Mouse (Mus musculus): ENCODE measurements around the gene Dnmt3b.
"Not testable (repeated sequence)": the region's sequence is repeated elsewhere in the genome, so short reads cannot be mapped to it uniquely, and the experiment has no call there.

The Dnmt3b gene

GRCm38 (mm10) chr2:153638977-153639680 lies 10.1 kb upstream of the Dnmt3b start:
- DNase-seq (ENCODE audit: low read depth): no peak

GRCm38 (mm10) chr2:153642496-153642895 lies 6.8 kb upstream of the Dnmt3b start:
- no peak for DNase-seq (ENCODE audit: low read depth)

GRCm38 (mm10) chr2:153642999-153643398 lies 6.3 kb upstream of the Dnmt3b start:
- no peak for DNase-seq (ENCODE audit: low read depth)

- no peak for DNase-seq (ENCODE audit: low read depth)
Observed at GRCm38 (mm10) chr2:153648773-153649297, 415 bp upstream of the Dnmt3b start.

- no peak for DNase-seq (ENCODE audit: low read depth)
Observed at GRCm38 (mm10) chr2:153650014-153650687, 901 bp downstream of the Dnmt3b start.

- no peak for DNase-seq (ENCODE audit: low read depth)
Observed at GRCm38 (mm10) chr2:153651681-153652080, 2.4 kb downstream of the Dnmt3b start.

- not testable (repeated sequence) for DNase-seq (ENCODE audit: low read depth)
Observed at GRCm38 (mm10) chr2:153657659-153658058, 8.4 kb downstream of the Dnmt3b start.

- peak; percentile 23 for DNase-seq (ENCODE audit: low read depth)
Observed at GRCm38 (mm10) chr2:153660616-153661015, 11.4 kb downstream of the Dnmt3b start.

GRCm38 (mm10) chr2:153665401-153665800 lies 16.2 kb downstream of the Dnmt3b start:
- DNase-seq (ENCODE audit: low read depth): peak; percentile 22

- peak; percentile 75 for DNase-seq (ENCODE audit: low read depth)
Observed at GRCm38 (mm10) chr2:153668754-153669376, 19.6 kb downstream of the Dnmt3b start.

GRCm38 (mm10) chr2:153670111-153670510 lies 20.9 kb downstream of the Dnmt3b start:
- no peak for DNase-seq (ENCODE audit: low read depth)

GRCm38 (mm10) chr2:153672619-153673018 lies 23.4 kb downstream of the Dnmt3b start:
- DNase-seq (ENCODE audit: low read depth): peak; percentile 14

- DNase-seq (ENCODE audit: low read depth): not testable (repeated sequence)
Observed at GRCm38 (mm10) chr2:153675364-153675763, 26.1 kb downstream of the Dnmt3b start.

GRCm38 (mm10) chr2:153676944-153677343 lies 27.7 kb downstream of the Dnmt3b start:
- no peak for DNase-seq (ENCODE audit: low read depth)

- no peak for DNase-seq (ENCODE audit: low read depth)
Observed at GRCm38 (mm10) chr2:153677550-153677949, 28.3 kb downstream of the Dnmt3b start.

- DNase-seq (ENCODE audit: low read depth): no peak
Observed at GRCm38 (mm10) chr2:153679959-153680358, 30.7 kb downstream of the Dnmt3b start.

- DNase-seq (ENCODE audit: low read depth): not testable (repeated sequence)
Observed at GRCm38 (mm10) chr2:153693413-153693812, 44.2 kb downstream of the Dnmt3b start.

- peak; percentile 29 for DNase-seq (ENCODE audit: low read depth)
Observed at GRCm38 (mm10) chr2:153694462-153695085, 45.3 kb downstream of the Dnmt3b start.

- DNase-seq (ENCODE audit: low read depth): no peak
Observed at GRCm38 (mm10) chr2:153696352-153696751, 47.1 kb downstream of the Dnmt3b start, which contains the start of gene Dnmt3c. TSS of gene Dnmt3c (plus strand) at chr2:153696652.

- DNase-seq (ENCODE audit: low read depth): peak; percentile 5
Observed at GRCm38 (mm10) chr2:153703389-153703788, 54.1 kb downstream of the Dnmt3b start.

- DNase-seq (ENCODE audit: low read depth): peak; percentile 70
Observed at GRCm38 (mm10) chr2:153710701-153711330, 61.6 kb downstream of the Dnmt3b start.

- no peak for DNase-seq (ENCODE audit: low read depth)
Observed at GRCm38 (mm10) chr2:153712646-153713091, 63.4 kb downstream of the Dnmt3b start.
